Mouse (Mus musculus) forebrain, embryonic 14.5 days (tissue): ENCODE measurements around the gene Suclg2. TPM values are rescaled to one million over a fixed set of nuclear protein-coding genes. Genes with fewer than 3 reads are reported as not detected.

Source experiments
- ATAC-seq: fragments of 200-750 bp; cut with Nextera tagmentation; 2 replicates; pipeline ENCODE4 v1.8.0; 2017; ENCODE audit warnings: mild to moderate bottlenecking, moderate library complexity
- DNase-seq: peaks from one replicate; pipeline ENCODE4 v3.0.0-alpha.2; 2015; ENCODE audit warnings: low spot score
- H3K27ac ChIP-seq: fragments of 300-500 bp; sonication (generic); 2 replicates; pipeline ENCODE4 v1.5.1; 2014; ENCODE audit warnings: low read depth, mild to moderate bottlenecking, control low read depth, low read length, moderate library complexity
- H3K27me3 ChIP-seq: fragments of 300-500 bp; sonication (generic); replicated peaks from 2 replicates; pipeline ENCODE4 v1.6.1; 2014; ENCODE audit warnings: low read length, control low read depth, mixed read lengths; ENCODE audit not compliant: control insufficient read depth, insufficient read depth
- H3K36me3 ChIP-seq: fragments of 300-500 bp; sonication (generic); 2 replicates; pipeline ENCODE4 v1.6.1; 2014; ENCODE audit warnings: low read length, control low read depth; ENCODE audit not compliant: control insufficient read depth, insufficient read depth
- H3K4me1 ChIP-seq: fragments of 300-500 bp; sonication (generic); 2 replicates; pipeline ENCODE4 v1.6.1; 2014; ENCODE audit warnings: antibody characterized with exemption, low read length, control low read depth; ENCODE audit not compliant: control insufficient read depth, insufficient read depth
- H3K4me2 ChIP-seq: fragments of 300-500 bp; sonication (generic); 2 replicates; pipeline ENCODE4 v1.6.1; 2014; ENCODE audit warnings: mild to moderate bottlenecking, control low read depth, low read length
- H3K4me3 ChIP-seq: fragments of 300-500 bp; sonication (generic); 2 replicates; pipeline ENCODE4 v1.5.1; 2014; ENCODE audit warnings: low read depth, low read length, control low read depth
- H3K9ac ChIP-seq: fragments of 300-500 bp; sonication (generic); 2 replicates; pipeline ENCODE4 v1.6.1; 2014; ENCODE audit warnings: mild to moderate bottlenecking, low read length, control low read depth, moderate library complexity
- H3K9me3 ChIP-seq: fragments of 300-500 bp; sonication (generic); replicated peaks from 2 replicates; pipeline ENCODE4 v1.6.1; 2016; ENCODE audit warnings: low read length, control low read depth, mixed read lengths; ENCODE audit not compliant: control insufficient read depth
- WGBS: fragments of 180-500 bp; shearing (Covaris S2); extraction: QIAGEN DNeasy Blood & Tissue Kit; methylation state at CpG from one replicate; pipeline ENCODE4 v1.1.7; 2014; 5-methylcytosine and 5-hydroxymethylcytosine counted together
- polyA plus RNA-seq: library from polyadenylated mRNA; unstranded; fragments of >200 nt; fragmentation: Nextera tagmentation; extraction: Ambion mirVana; gene quantifications from 2 replicates; pipeline ENCODE4 v1.2.1, GENCODE M21; 2014

Suclg2 gene
- polyA plus RNA-seq, 1 experiment from 2014 or later = 22.3 TPM

GRCm38 (mm10) chr6:95545714-95546113 is 172.9 kb downstream of the Suclg2 start:
- Histone ChIP-seq H3K36me3 (no peaks in the 10 kb centered on the region), H3K27me3 (no peaks in the 10 kb centered on the region), H3K4me3 (no peak overlapping the region), H3K27ac (no peak overlapping the region), H3K4me2 (no peak overlapping the region), H3K4me1 (peaks cover 4% of the 10 kb centered on the region; the same call in 1 of the 2 replicates), H3K9ac (no peak overlapping the region), H3K9me3 (no peaks in the 10 kb centered on the region)
- DNase-seq = no peak
- peak; percentile 54 for ATAC-seq

GRCm38 (mm10) chr6:95545296-95545695 is 173.3 kb downstream of the Suclg2 start:
- peaks cover 4% of the 10 kb centered on the region; the same call in 1 of the 2 replicates for H3K4me1 ChIP-seq
- no peak overlapping the region for H3K4me3 ChIP-seq
- no peaks in the 10 kb centered on the region for H3K36me3 ChIP-seq
- H3K27ac ChIP-seq = no peak overlapping the region
- no peak overlapping the region for H3K9ac ChIP-seq
- H3K9me3 ChIP-seq = no peaks in the 10 kb centered on the region
- no peak for DNase-seq
- ATAC-seq = no peak
- 90% methylated on average over 3 of the region's 3 CpGs for WGBS
- H3K27me3 ChIP-seq = no peaks in the 10 kb centered on the region
- no peak overlapping the region for H3K4me2 ChIP-seq

- no peaks in the 10 kb centered on the region for H3K4me1 ChIP-seq
- no peaks in the 10 kb centered on the region for H3K27me3 ChIP-seq
- H3K4me3 ChIP-seq = no peak overlapping the region
- no peaks in the 10 kb centered on the region for H3K9me3 ChIP-seq
- ATAC-seq (no peak), DNase-seq (peak; percentile 31)
- no peak overlapping the region for H3K27ac ChIP-seq
- WGBS = 46% methylated on average over 3 of the region's 3 CpGs
- H3K4me2 ChIP-seq = no peak overlapping the region
- H3K9ac ChIP-seq = no peak overlapping the region
- H3K36me3 ChIP-seq = no peaks in the 10 kb centered on the region
Observed at GRCm38 (mm10) chr6:95535191-95535590, 183.4 kb downstream of the Suclg2 start.

GRCm38 (mm10) chr6:95519846-95520245 is 198.8 kb downstream of the Suclg2 start:
- ATAC-seq (no peak), DNase-seq (no peak)
- H3K9me3 ChIP-seq = no peaks in the 10 kb centered on the region
- H3K4me2 ChIP-seq = no peak overlapping the region
- no peaks in the 10 kb centered on the region for H3K27me3 ChIP-seq
- H3K4me3 ChIP-seq = no peak overlapping the region
- no peak overlapping the region for H3K27ac ChIP-seq
- H3K4me1 ChIP-seq = no peaks in the 10 kb centered on the region
- no peak overlapping the region for H3K9ac ChIP-seq
- WGBS = 84% methylated on average over 2 of the region's 2 CpGs
- no peaks in the 10 kb centered on the region for H3K36me3 ChIP-seq

- Histone ChIP-seq H3K4me1 (no peaks in the 10 kb centered on the region), H3K36me3 (no peaks in the 10 kb centered on the region), H3K27ac (no peak overlapping the region), H3K4me2 (no peak overlapping the region), H3K27me3 (no peaks in the 10 kb centered on the region), H3K9me3 (no peaks in the 10 kb centered on the region), H3K4me3 (no peak overlapping the region), H3K9ac (no peak overlapping the region)
- 79% methylated on average over 2 of the region's 2 CpGs for WGBS
- ATAC-seq (no peak), DNase-seq (peak; percentile 38)
Observed at GRCm38 (mm10) chr6:95518406-95518805, 200.2 kb downstream of the Suclg2 start.

- Histone ChIP-seq H3K36me3 (no peaks in the 10 kb centered on the region), H3K27ac (no peak overlapping the region), H3K4me2 (no peak overlapping the region), H3K9ac (no peak overlapping the region), H3K4me1 (no peaks in the 10 kb centered on the region), H3K4me3 (no peak overlapping the region), H3K27me3 (no peaks in the 10 kb centered on the region), H3K9me3 (no peaks in the 10 kb centered on the region)
- DNase-seq = no peak
- ATAC-seq = no peak
- 88% methylated on average over 5 of the region's 5 CpGs for WGBS
Observed at GRCm38 (mm10) chr6:95515721-95516120, 202.9 kb downstream of the Suclg2 start.

GRCm38 (mm10) chr6:95514726-95515125 is 203.9 kb downstream of the Suclg2 start:
- Histone ChIP-seq H3K4me3 (no peak overlapping the region), H3K27me3 (no peaks in the 10 kb centered on the region), H3K4me2 (no peak overlapping the region), H3K9ac (no peak overlapping the region), H3K36me3 (no peaks in the 10 kb centered on the region), H3K27ac (no peak overlapping the region), H3K9me3 (no peaks in the 10 kb centered on the region), H3K4me1 (no peaks in the 10 kb centered on the region)
- ATAC-seq = no peak
- no peak for DNase-seq
- WGBS = 91% methylated on average over 10 of the region's 10 CpGs

GRCm38 (mm10) chr6:95511689-95512088 is 206.9 kb downstream of the Suclg2 start:
- Histone ChIP-seq H3K4me1 (no peaks in the 10 kb centered on the region), H3K4me2 (no peak overlapping the region), H3K4me3 (no peak overlapping the region), H3K9ac (no peak overlapping the region), H3K27ac (no peak overlapping the region), H3K9me3 (no peaks in the 10 kb centered on the region), H3K36me3 (no peaks in the 10 kb centered on the region), H3K27me3 (no peaks in the 10 kb centered on the region)
- no peak for ATAC-seq
- 96% methylated on average over 1 of the region's 1 CpGs for WGBS
- no peak for DNase-seq

GRCm38 (mm10) chr6:95500771-95501170 is 217.8 kb downstream of the Suclg2 start:
- WGBS = 75% methylated on average over 5 of the region's 5 CpGs
- no peak overlapping the region for H3K27ac ChIP-seq
- H3K4me2 ChIP-seq = no peak overlapping the region
- H3K4me1 ChIP-seq = peaks cover 2% of the 10 kb centered on the region; the same call in 1 of the 2 replicates
- no peak for ATAC-seq
- H3K4me3 ChIP-seq = no peak overlapping the region
- no peaks in the 10 kb centered on the region for H3K9me3 ChIP-seq
- no peaks in the 10 kb centered on the region for H3K36me3 ChIP-seq
- no peaks in the 10 kb centered on the region for H3K27me3 ChIP-seq
- H3K9ac ChIP-seq = no peak overlapping the region
- no peak for DNase-seq
